ENCODE assay signal across 9 mouse cellular contexts in genomic region chr7:12749431-12750198, GRCm38 (mm10). TPM values are rescaled to one million over a fixed set of nuclear protein-coding genes. Genes with fewer than 3 reads are reported as not detected.
DNase-seq lines count a peak whose midpoint lies in the region; ATAC-seq lines count a peak whose summit lies in the region.
"Had no signal": no experiment of that assay in that cellular context is flagged by ENCODE, and none has a peak within 500 bp of the region (broad histone marks: within the 10 kb centered on the region; RNA-seq: fewer than 3 reads in every experiment).

No protein-coding gene starts in this region.

- H3K9ac ChIP-seq in heart, embryonic 15.5 days = no peak overlapping the region
- H3K9ac ChIP-seq in midbrain, embryonic 16.5 days (ENCODE audit: low read depth, low read length) = no peak overlapping the region

- H3K4me1 ChIP-seq in heart, embryonic 15.5 days (replicated peaks) = no peaks in the 10 kb centered on the region
- H3K4me1 ChIP-seq in hindbrain, embryonic 10.5 days (replicated peaks) = no peaks in the 10 kb centered on the region
- H3K4me1 ChIP-seq in midbrain, embryonic 16.5 days (ENCODE audit: control insufficient read depth, insufficient read depth, low read length) = no peaks in the 10 kb centered on the region

- H3K27me3 ChIP-seq in heart, embryonic 15.5 days = no peaks in the 10 kb centered on the region
- H3K27me3 ChIP-seq in hindbrain, embryonic 10.5 days (ENCODE audit: insufficient read depth, poor library complexity, severe bottlenecking) = no peaks in the 10 kb centered on the region
- no peaks in the 10 kb centered on the region for H3K27me3 ChIP-seq in midbrain, embryonic 16.5 days (ENCODE audit: control insufficient read depth, insufficient read depth, low read depth, low read length)

- H3K4me2 ChIP-seq in heart, embryonic 15.5 days = peak overlapping the region; percentile 34; the same call in 1 of the 2 replicates
- H3K4me2 ChIP-seq in midbrain, embryonic 16.5 days (ENCODE audit: low read length) = peak overlapping the region; percentile 13; the same call in 1 of the 2 replicates

- DNase-seq in heart, adult 9 months (ENCODE audit: low spot score in 2 of 2) = no peak
- DNase-seq in ZHBTc4 (ENCODE audit: low read depth, low spot score) = peak; percentile 55
- peak; percentile 3 for DNase-seq in hindbrain, embryonic 10.5 days (ENCODE audit: low spot score)
- no peak for DNase-seq in ovary, adult 18-20 months (ENCODE audit: low spot score)
- DNase-seq in gastrocnemius, postnatal 4 days (ENCODE audit: low spot score in 2 of 2) = no peak
- DNase-seq in adrenal gland, adult 18-20 months (ENCODE audit: low spot score in 2 of 2) = no peak
- DNase-seq: kidney, postnatal 25 days had no signal

- ATAC-seq in heart, embryonic 15.5 days (replicated peaks; ENCODE audit: insufficient number of reproducible peaks, insufficient read depth, low FRiP score, low read depth) = no peak
- peak; percentile 78; the same call in 1 of the 2 replicates for ATAC-seq in midbrain, embryonic 16.5 days

- no peaks in the 10 kb centered on the region for H3K9me3 ChIP-seq in heart, embryonic 15.5 days (replicated peaks)
- peaks cover 18% of the 10 kb centered on the region for H3K9me3 ChIP-seq in hindbrain, embryonic 10.5 days
- H3K9me3 ChIP-seq in midbrain, embryonic 16.5 days (replicated peaks; ENCODE audit: control insufficient read depth, low read length, poor library complexity, severe bottlenecking) = peaks cover 4% of the 10 kb centered on the region; the same call in 1 of the 2 replicates

- H3K4me3 ChIP-seq in heart, embryonic 15.5 days = peak overlapping the region; percentile 27
- H3K4me3 ChIP-seq in hindbrain, embryonic 10.5 days = no peak overlapping the region
- H3K4me3 ChIP-seq in midbrain, embryonic 16.5 days (ENCODE audit: low read depth, low read length) = no peak overlapping the region

- 73% methylated on average over 24 of the region's 24 CpGs for WGBS in heart, embryonic 15.5 days
- 67% methylated on average over 24 of the region's 24 CpGs for WGBS in hindbrain, embryonic 10.5 days
- 71% methylated on average over 24 of the region's 24 CpGs for WGBS in midbrain, embryonic 16.5 days

- H3K36me3 ChIP-seq in heart, embryonic 15.5 days = no peaks in the 10 kb centered on the region
- H3K36me3 ChIP-seq in hindbrain, embryonic 10.5 days = no peaks in the 10 kb centered on the region
- peaks cover 2% of the 10 kb centered on the region for H3K36me3 ChIP-seq in midbrain, embryonic 16.5 days (ENCODE audit: control insufficient read depth, insufficient read depth, low read length)

- H3K27ac ChIP-seq in heart, embryonic 15.5 days = no peak overlapping the region
- no peak overlapping the region for H3K27ac ChIP-seq in hindbrain, embryonic 10.5 days
- H3K27ac ChIP-seq in midbrain, embryonic 16.5 days (ENCODE audit: low read length) = no peak overlapping the region

RNA-seq across cellular contexts. Expression of gene Vmn2r56, which starts 14.8 kb away (rescaled TPM):
- polyA plus RNA-seq in heart, embryonic 15.5 days (2015; fragmentation: Nextera tagmentation; extraction: Ambion mirVana) = not detected in 2 replicates
- not detected in 2 replicates for polyA plus RNA-seq in hindbrain, embryonic 10.5 days (2016; fragmentation: Nextera tagmentation; extraction: Ambion mirVana)
- not detected in 2 replicates for polyA plus RNA-seq in midbrain, embryonic 16.5 days (2015; fragmentation: Nextera tagmentation; extraction: Ambion mirVana)
- not detected for total RNA-seq in gastrocnemius, postnatal 4 days (2021)
- not detected for total RNA-seq in adrenal gland, adult 18-20 months (2021)

RNA-seq across cellular contexts. Expression of gene Zscan18, which starts 53.8 kb away (rescaled TPM):
- 4.7 and 5.9 TPM in 2 replicates for polyA plus RNA-seq in heart, embryonic 15.5 days (2015; fragmentation: Nextera tagmentation; extraction: Ambion mirVana)
- 10.8 and 12.0 TPM in 2 replicates for polyA plus RNA-seq in hindbrain, embryonic 10.5 days (2016; fragmentation: Nextera tagmentation; extraction: Ambion mirVana)
- polyA plus RNA-seq in midbrain, embryonic 16.5 days (2015; fragmentation: Nextera tagmentation; extraction: Ambion mirVana) = 39.1 and 44.4 TPM in 2 replicates
- total RNA-seq in gastrocnemius, postnatal 4 days (2021) = 1 to 10 TPM; 7.5 to 7.8 TPM
- 1 to 10 TPM; 2.4 to 3.1 TPM for total RNA-seq in adrenal gland, adult 18-20 months (2021)

Comparison
In these comparisons a context has a peak if more than half of its experiments do, and no peak if none do; other contexts are left out.
1. DNase-seq: peak in ZHBTc4 (single experiment) and hindbrain, embryonic 10.5 days (single experiment); none in heart, adult 9 months (0 of 2), ovary, adult 18-20 months (single experiment), gastrocnemius, postnatal 4 days (0 of 2) and adrenal gland, adult 18-20 months (0 of 2).